Mouse (Mus musculus) frontal cortex, postnatal 10 days (tissue): ENCODE data around the gene Clcn6.

ENCODE experiments used
- DNase-seq, 2 experiments: peaks; one replicate each; pipeline ENCODE4 v3.0.0; 2022; ENCODE audit warnings: low spot score in 2 of 2, mixed read lengths in 1 of 2

Clcn6 gene

GRCm38 (mm10) chr4:147985205-147986132 lies 53.2 kb downstream of the Clcn6 start, which contains the start of gene Nppb:
Nppb (plus strand) TSS chr4:147985788.
- DNase-seq: no peak

DNA sequence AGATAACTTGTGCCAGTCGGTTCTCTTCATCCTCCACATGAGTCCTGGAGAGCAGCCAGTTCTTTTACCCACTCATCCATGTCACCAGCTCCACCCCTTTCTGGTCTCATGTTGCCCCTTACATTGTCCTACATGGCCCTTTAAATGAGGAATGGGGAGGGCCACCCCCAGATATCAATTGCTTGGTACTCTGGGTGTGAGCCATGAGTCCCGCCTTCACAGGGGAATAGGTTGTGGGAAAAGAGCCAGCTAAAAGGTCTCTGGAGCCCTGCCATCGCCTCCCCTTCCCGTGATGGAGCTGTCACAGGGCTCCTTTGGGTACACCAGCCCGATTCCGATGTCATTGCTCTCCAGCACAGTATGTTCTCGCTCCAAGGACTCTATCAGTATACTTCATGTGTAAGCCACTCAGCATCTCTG lies 59.2 kb downstream of the Clcn6 start:
- no peak for DNase-seq

DNA sequence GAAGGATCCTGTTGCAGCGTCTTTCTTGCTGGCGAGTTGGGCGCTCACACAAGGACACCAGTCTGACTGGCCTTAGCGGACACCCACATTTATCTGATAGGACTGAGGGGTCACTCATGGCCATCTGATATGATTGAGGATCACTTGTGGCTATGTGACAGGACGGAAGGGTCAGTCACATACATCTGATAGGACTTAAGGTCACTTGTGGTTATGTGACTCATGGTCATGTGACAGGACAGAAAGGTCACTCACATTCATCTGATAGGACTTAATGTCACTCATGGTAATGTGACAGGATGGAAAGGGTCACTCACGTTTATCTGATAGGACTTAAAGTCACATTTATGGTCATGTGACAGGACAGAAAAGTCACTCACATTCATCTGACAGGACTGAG lies 60.2 kb downstream of the Clcn6 start:
- no peak for DNase-seq

DNA sequence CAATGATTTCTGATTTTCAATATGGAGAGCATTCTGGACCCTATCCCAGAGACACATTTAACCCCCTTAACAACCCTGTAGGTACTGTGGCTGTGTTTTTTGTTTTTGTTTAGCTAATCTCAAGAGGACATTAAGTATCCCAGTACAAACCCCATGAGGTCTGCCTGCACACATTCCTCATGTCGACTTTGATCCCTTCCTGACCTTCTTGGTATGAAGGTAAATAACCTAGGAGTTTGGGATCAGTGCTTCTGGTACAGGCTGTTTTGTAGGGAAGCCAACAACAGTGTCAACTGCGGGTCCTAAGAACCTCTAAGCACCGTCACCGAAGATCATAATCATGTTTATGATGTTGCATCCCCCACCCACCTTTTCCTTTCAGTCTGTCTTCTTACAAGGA lies 60.9 kb downstream of the Clcn6 start:
- no peak for DNase-seq

DNA sequence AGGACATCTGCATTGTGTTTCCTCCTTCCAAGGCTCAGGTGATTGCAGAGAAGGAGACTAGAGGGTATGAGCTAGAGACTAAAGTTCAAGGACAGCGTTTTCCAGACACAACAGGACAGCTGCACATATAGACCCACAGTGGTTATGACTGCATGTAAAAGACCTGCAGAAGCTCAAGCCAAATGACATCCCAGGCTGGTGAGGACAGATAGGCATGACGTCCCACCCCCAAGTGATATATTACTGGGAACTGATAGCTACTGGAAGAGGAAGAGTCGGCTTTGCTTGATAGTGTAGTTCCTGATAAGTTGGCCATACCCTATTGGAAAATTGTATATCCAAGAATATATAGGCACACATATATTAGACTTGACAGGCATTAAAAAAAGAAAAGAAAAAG lies 62.4 kb downstream of the Clcn6 start:
- DNase-seq: no peak

DNA sequence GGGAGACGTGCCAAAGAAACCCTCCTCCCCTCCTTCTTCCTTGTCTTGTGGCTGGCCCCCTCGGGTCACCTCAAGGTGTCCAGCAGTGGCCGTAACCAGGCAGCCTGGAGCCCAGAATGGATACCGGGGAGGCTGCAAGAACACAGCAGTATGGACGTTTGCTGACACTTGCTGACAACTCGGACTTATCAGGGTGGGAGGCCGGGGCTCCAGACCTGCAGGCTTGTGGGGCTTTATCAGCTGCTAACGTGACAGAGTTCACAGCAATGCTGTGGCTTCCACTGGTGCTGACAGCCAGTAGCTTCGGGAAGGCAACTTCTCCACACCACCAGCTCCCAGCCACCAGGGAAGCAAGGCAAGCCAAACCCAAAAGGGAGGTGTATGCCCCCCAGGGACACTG lies 69.3 kb downstream of the Clcn6 start:
- no peak for DNase-seq

- no peak for DNase-seq
Observed at GRCm38 (mm10) chr4:147968816-147969215, 69.8 kb downstream of the Clcn6 start.

DNA sequence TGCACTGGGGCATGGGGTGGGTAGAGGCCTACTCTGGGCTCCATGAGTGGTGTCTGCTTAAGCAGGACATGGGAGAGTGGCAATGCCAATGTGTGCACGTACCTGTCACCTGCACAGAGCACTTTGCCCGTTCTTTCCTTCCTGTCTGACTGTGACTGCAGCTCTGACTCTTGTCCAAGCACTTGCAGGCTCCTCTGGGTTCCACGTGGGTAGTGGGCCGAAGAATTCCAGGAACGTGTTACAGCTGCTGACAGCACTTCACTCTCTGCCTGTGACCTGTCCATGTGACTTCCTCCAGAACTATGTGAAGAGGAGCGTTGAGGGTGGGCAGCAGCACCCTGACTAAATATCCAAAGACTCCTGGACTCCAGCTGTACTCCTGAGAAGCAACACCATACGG lies 72.9 kb downstream of the Clcn6 start:
- DNase-seq: no peak

DNA sequence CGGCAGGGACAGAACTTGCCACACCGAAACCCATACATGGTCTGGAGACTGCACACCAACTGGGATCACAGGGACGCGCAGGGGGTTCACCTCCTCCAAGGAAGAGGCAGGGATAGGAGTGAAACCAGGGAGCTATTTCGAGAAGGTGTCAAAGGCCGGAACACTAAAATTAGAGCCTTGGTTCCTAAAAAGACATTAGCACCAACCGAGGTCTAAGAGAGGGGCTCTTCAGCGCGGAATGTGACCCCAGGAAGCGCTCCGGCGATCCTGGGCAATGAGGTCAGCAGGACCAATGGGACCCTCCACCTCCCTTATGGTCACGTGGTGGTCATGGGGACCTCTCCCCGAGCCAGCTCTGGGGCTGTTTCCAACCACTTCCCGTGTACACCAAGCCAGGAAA lies 75.0 kb downstream of the Clcn6 start:
- DNase-seq: no peak

DNA sequence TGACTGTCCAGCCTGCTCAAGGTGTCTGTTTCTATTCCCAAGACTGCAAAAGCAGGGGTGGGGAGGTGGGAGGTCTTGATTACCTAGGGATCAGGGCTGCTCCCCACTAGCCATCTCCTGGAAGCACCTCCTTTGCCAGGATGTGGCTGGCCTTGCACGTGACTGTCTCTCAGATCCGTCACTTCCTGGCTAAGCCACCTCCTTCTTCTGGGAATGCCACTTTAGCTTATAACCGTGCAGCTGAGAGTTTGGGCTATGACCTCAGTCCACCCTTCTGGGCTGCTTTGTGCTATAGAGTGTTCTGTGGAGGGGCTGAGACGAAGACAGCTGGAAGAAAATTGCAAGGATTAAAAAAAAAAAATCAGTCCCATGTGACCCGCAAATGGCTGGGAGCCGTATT lies 75.8 kb downstream of the Clcn6 start:
- DNase-seq: no peak

DNA sequence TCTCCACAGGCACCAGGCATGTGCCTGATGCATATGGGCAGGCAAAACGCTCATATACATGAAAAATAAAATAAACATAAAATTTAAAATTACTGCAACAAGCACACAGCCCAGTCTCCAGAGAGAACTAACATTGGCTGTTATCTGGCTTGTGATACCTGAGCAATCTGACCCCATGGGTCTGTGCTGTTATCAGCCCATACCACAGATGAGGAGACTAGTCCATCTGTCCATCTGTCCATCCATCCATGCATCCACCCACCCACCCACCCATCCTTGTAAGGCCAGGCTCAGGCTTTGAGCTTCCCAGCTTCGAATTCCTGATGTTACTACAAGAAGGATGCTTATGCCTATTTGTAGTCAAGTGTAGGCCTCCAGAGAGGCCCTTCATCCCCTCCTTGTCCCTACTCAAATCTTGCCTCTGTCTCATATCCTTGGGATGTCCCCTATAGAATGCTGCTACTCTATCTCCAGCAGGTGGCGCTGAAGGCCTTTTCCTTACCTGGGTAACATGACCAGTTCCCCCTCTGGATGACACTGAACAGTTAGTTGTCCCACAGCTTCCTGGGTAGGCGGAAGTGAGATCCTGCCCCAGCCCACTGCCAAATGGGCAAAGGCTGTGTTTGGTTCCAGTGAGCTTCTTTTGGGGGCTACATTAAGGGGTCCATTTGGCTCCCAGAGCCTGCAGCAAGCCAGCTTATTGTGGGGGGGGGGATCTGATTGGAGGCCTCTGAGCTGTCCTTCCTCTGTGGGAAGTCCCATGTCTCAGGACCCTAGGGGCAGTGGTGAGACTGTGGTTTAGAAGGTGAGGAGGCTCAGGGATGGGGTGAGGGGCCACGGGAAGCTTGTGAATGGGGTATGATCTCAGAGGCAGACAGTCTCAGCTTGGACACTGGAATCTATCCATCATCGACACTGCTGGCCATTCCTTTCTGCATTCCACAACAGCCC lies 78.5 kb downstream of the Clcn6 start:
- DNase-seq: peak in 1 of 2 experiments; percentile 51

GRCm38 (mm10) chr4:147957141-147957540 lies 81.5 kb downstream of the Clcn6 start:
- no peak for DNase-seq
